8 mouse cellular contexts compared by ENCODE assay signal in the genomic region with DNA sequence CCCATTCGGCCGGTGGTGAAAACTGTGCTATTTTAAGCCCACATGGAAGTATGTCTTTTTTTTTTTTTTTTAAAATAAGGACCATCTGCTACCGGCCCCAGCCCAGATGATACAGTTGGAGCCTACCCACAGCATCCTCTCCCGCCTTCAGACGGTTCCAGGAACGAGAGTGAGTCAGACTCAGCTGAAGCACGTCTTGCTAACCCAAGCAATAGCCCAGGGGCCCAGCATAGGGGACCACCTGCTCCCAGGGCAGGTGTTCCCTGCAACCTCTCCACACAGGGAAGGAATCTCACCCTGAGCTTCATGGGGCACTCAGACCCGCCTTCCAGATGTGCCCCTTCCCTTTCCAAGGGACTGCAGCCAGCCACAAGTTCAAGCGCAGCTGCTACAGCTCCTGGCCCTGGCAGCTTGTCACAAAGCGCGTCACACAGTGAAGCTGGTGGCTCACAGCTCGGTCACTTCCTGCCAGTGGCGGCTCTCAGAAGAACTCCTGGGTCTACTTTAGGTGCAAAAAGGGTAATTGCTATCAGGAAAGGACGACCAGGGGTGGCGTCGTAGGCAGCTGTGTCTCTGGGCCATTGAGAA.
DNase-seq lines count a peak whose midpoint lies in the region; ATAC-seq and TF ChIP-seq lines count a peak whose summit lies in the region.

No protein-coding gene starts in this region.

- 74% methylated on average over 16 of the region's 16 CpGs for WGBS in forebrain, embryonic 14.5 days
- WGBS in forebrain, embryonic 11.5 days, result 76% methylated on average over 16 of the region's 16 CpGs
- WGBS in heart, postnatal 0 days, result 62% methylated on average over 16 of the region's 16 CpGs
- 78% methylated on average over 16 of the region's 16 CpGs for WGBS in kidney, adult 2 months

- H3K4me2 ChIP-seq in forebrain, embryonic 14.5 days (ENCODE audit: low read length), result no peak overlapping the region
- no peak overlapping the region for H3K4me2 ChIP-seq in forebrain, embryonic 11.5 days (ENCODE audit: low read depth, low read length, severe bottlenecking)
- H3K4me2 ChIP-seq in heart, postnatal 0 days (ENCODE audit: low read depth, low read length), result no peak overlapping the region

- TF ChIP-seq EP300 in heart, postnatal 0 days (IDR thresholded peaks at IDR 0.05; ENCODE audit: low read depth), result no peak

- no peak overlapping the region for H3K4me3 ChIP-seq in forebrain, embryonic 14.5 days (ENCODE audit: low read depth, low read length)
- H3K4me3 ChIP-seq in forebrain, embryonic 11.5 days (ENCODE audit: low read depth, low read length), result no peak overlapping the region
- no peak overlapping the region for H3K4me3 ChIP-seq in heart, postnatal 0 days (ENCODE audit: low read depth, low read length)
- no peak overlapping the region for H3K4me3 ChIP-seq in kidney, adult 2 months (ENCODE audit: insufficient read depth, low read depth, low read length)

- no peaks in the 10 kb centered on the region for H3K9me3 ChIP-seq in forebrain, embryonic 14.5 days (replicated peaks; ENCODE audit: control insufficient read depth, low read length)
- H3K9me3 ChIP-seq in forebrain, embryonic 11.5 days (ENCODE audit: control insufficient read depth, low read length), result no peaks in the 10 kb centered on the region
- peaks cover 6% of the 10 kb centered on the region for H3K9me3 ChIP-seq in heart, postnatal 0 days (replicated peaks; ENCODE audit: control insufficient read depth, low read length)

- intact Hi-C loops in left cerebral cortex, postnatal 14 days (cut with DNase I), result no loop called here

- H3K9ac ChIP-seq in forebrain, embryonic 14.5 days (ENCODE audit: low read length), result no peak overlapping the region
- H3K9ac ChIP-seq in forebrain, embryonic 11.5 days (ENCODE audit: low read length), result no peak overlapping the region
- no peak overlapping the region for H3K9ac ChIP-seq in heart, postnatal 0 days (replicated peaks; ENCODE audit: low read depth, low read length)

- peak; percentile 26; the same call in 1 of the 2 replicates for ATAC-seq in forebrain, embryonic 14.5 days
- ATAC-seq in forebrain, embryonic 11.5 days (replicated peaks; ENCODE audit: low FRiP score), result no peak
- ATAC-seq in common myeloid progenitor, adult 5-6 weeks (replicated peaks; ENCODE audit: low read depth, poor library complexity, severe bottlenecking), result peak; percentile 65
- ATAC-seq in heart, postnatal 0 days (ENCODE audit: insufficient read depth, low read depth), result no peak

- TF ChIP-seq POLR2A in kidney, adult 2 months (IDR thresholded peaks at IDR 0.05; ENCODE audit: low read depth, low read length), result no peak

- TF ChIP-seq CTCF in heart, postnatal 0 days (IDR thresholded peaks at IDR 0.05; ENCODE audit: low read depth), result no peak
- no peak for TF ChIP-seq CTCF in kidney, adult 2 months (conservative IDR thresholded peaks at IDR 0.05; ENCODE audit: insufficient read depth, insufficient read length, low read depth, low read length)

- H3K27me3 ChIP-seq in forebrain, embryonic 14.5 days (replicated peaks; ENCODE audit: control insufficient read depth, insufficient read depth, low read length), result no peaks in the 10 kb centered on the region
- no peaks in the 10 kb centered on the region for H3K27me3 ChIP-seq in forebrain, embryonic 11.5 days (ENCODE audit: control insufficient read depth, insufficient read depth, low read length)
- H3K27me3 ChIP-seq in heart, postnatal 0 days (ENCODE audit: control insufficient read depth, insufficient read depth, low read length), result 0 out of 2 replicates have a peak, but pooled peaks cover 5% of the 10 kb centered on the region
- no peaks in the 10 kb centered on the region for H3K27me3 ChIP-seq in kidney, adult 2 months (replicated peaks; ENCODE audit: control insufficient read depth, insufficient read depth, low read length)

- H3K27ac ChIP-seq in forebrain, embryonic 14.5 days (ENCODE audit: low read depth, low read length), result no peak overlapping the region
- H3K27ac ChIP-seq in forebrain, embryonic 11.5 days (ENCODE audit: low read depth, low read length), result no peak overlapping the region
- H3K27ac ChIP-seq in heart, postnatal 0 days (ENCODE audit: low read depth), result peak overlapping the region; percentile 43; the same call in 1 of the 2 replicates
- no peak overlapping the region for H3K27ac ChIP-seq in kidney, adult 2 months (ENCODE audit: insufficient read depth, low read depth, low read length)

- H3K36me3 ChIP-seq in forebrain, embryonic 14.5 days (ENCODE audit: control insufficient read depth, insufficient read depth, low read length), result no peaks in the 10 kb centered on the region
- no peaks in the 10 kb centered on the region for H3K36me3 ChIP-seq in forebrain, embryonic 11.5 days (ENCODE audit: control insufficient read depth, insufficient read depth, low read length)
- no peaks in the 10 kb centered on the region for H3K36me3 ChIP-seq in heart, postnatal 0 days (replicated peaks; ENCODE audit: control insufficient read depth, insufficient read depth, low read length)
- H3K36me3 ChIP-seq in kidney, adult 2 months (ENCODE audit: control insufficient read depth, insufficient read depth, low read length), result no peaks in the 10 kb centered on the region

- no peaks in the 10 kb centered on the region for H3K4me1 ChIP-seq in forebrain, embryonic 14.5 days (ENCODE audit: control insufficient read depth, insufficient read depth, low read length)
- no peaks in the 10 kb centered on the region for H3K4me1 ChIP-seq in forebrain, embryonic 11.5 days (replicated peaks; ENCODE audit: control insufficient read depth, insufficient read depth, low read length)
- peaks cover 12% of the 10 kb centered on the region for H3K4me1 ChIP-seq in heart, postnatal 0 days (ENCODE audit: control insufficient read depth, insufficient read depth)
- H3K4me1 ChIP-seq in kidney, adult 2 months (ENCODE audit: control insufficient read depth, insufficient read depth, low read length), result no peaks in the 10 kb centered on the region

- peak; percentile 41 for DNase-seq in forebrain, embryonic 14.5 days (ENCODE audit: low spot score)
- DNase-seq in forebrain, embryonic 11.5 days (ENCODE audit: low spot score), result no peak
- no peak for DNase-seq in heart, postnatal 0 days (ENCODE audit: low spot score)
- peak; percentile 68 to 83 for DNase-seq in left cerebral cortex, postnatal 14 days (ENCODE audit: low spot score in 2 of 2)
- DNase-seq in right cerebral cortex, postnatal 14 days, result peak; percentile 58
- DNase-seq in cerebellum, adult 11 months, result no peak
- no peak for DNase-seq in kidney, adult 2 months

Comparison
In these comparisons a context has a peak if more than half of its experiments do, and no peak if none do; other contexts are left out.
1. ATAC-seq: peak in forebrain, embryonic 14.5 days (single experiment) and common myeloid progenitor, adult 5-6 weeks (single experiment); none in forebrain, embryonic 11.5 days (single experiment) and heart, postnatal 0 days (single experiment).
2. DNase-seq: peak in forebrain, embryonic 14.5 days (single experiment), left cerebral cortex, postnatal 14 days (2 of 2) and right cerebral cortex, postnatal 14 days (single experiment); none in forebrain, embryonic 11.5 days (single experiment), heart, postnatal 0 days (single experiment), cerebellum, adult 11 months (single experiment) and kidney, adult 2 months (single experiment).